Mouse (Mus musculus): ENCODE results near the gene Olfr266.

The Olfr266 gene

GRCm38 (mm10) chr3:106826187-106826586 is at the start of gene Olfr266:
Gene Olfr266 (minus strand): TSS chr3:106826287.
- no peak for DNase-seq (ENCODE audit: low spot score)

DNA sequence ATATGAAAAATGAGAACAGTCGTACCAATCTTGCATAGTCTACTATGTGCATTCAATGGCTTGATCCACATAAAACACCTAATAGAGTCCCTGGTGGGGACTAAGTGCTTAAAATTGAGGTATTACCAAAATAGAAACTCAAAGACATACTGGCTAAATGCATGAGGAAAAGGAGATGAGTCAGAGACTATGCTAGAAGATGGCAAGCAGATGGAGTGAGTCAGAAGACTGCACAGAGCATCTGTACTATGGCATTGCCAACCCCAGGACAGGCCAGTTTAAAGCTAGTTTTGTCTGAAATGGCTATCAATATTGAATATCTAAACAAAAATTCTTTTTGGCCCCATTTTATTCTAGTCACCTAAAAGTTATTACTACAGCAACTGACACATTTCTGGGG is 49.5 kb upstream of the Olfr266 start:
- DNase-seq (ENCODE audit: low spot score), result peak; percentile 5

GRCm38 (mm10) chr3:106872893-106873292 is 46.8 kb upstream of the Olfr266 start:
- no peak for DNase-seq (ENCODE audit: low spot score)

DNA sequence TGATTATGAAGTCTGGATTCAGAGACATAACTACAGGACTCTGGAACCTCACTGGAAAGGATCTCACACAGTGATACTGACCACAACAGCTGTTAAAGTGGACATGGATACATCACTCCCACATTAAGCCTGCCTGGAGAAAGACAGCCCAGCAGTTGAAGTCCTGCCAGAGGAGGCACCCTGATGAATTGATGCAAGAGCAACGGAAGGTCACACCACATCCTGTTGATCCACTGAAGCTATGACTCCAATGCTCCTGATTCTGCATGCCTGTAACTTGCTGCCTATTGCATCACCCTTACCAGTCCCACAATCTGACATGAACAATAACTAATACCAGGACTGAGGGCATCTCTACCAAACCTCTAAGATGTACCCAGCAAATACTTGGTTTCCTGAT is 6.0 kb upstream of the Olfr266 start:
- DNase-seq (ENCODE audit: low spot score), result no peak

DNA sequence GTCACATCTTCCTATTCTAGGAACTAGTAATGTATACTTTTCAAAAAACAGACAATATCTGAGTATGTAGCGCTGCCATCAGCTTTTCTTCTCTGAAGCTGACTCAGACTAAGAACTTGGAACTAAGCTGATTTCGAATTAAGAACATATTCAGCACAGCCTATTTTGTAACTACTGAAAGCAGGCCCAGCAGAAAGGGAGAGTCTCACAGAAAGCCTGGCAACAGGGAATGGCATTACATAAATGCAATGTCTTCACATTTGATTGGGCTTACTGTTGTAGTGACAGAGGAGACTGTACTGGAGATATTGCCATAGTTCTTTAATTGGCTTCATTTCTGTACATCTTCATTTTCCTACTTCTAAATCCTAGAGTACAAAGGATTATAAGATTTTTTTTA is 8.4 kb downstream of the Olfr266 start:
- no peak for DNase-seq (ENCODE audit: low spot score)

DNA sequence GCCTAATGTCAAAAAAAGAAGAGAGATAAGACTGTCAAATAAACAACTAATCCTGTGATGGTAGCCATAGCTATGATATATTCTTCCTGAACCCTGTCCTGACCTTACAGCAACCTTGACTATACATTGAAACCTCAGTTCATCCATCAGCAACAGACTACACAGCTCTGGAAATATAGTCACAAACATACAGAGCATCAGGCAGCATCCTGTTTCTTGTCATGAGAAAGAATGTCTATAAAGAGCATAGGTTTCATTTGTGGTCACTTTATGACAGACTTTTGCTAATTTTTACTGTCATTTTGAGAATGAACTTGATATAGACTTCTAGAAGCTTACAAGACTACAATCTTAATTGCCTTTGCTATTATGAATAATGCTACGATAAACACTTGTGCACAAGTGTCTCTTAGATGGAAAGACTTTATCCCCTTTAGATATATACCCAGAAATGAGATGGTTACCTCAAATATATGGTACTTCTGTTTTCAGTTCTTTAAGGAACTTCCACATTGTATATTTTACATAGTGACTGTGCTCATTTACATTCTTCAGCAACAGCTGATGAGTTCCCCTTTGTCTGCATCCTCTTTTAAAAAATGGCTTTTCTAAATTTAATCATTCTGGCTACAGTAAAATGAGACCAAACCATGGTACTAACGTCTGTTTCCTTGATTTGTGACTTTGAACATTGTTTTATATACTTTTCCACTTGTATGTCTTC is 17.0 kb downstream of the Olfr266 start:
- DNase-seq (ENCODE audit: low spot score), result no peak

GRCm38 (mm10) chr3:106798079-106798478 is 28.0 kb downstream of the Olfr266 start:
- no peak for DNase-seq (ENCODE audit: low spot score)

- DNase-seq (ENCODE audit: low spot score), result peak; percentile 2
Measured at GRCm38 (mm10) chr3:106789930-106790329, 36.2 kb downstream of the Olfr266 start, which contains the start of gene Cd53. Gene Cd53 (minus strand): TSS chr3:106790149.

DNA sequence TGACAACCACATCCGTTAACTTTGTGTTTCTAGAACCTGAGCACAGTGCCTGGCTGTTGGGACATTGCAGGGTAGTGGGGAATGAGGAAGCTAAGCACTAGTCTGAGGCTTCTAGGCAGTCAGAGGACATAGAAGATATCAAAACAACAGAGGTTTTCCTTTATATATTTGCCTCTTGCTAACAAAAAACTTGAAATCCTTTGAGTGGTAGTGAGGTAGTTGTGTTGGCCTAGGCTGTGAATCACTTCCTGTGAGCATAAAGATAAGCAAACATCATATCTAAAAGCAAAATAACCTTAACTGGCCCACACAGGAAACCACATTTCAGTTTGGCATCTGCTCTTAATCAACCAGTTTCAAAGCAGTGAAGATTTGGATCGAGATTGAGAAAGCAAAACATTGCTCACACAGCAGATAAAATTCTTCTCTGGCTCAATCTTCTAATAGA is 37.6 kb downstream of the Olfr266 start:
- DNase-seq (ENCODE audit: low spot score), result no peak

DNA sequence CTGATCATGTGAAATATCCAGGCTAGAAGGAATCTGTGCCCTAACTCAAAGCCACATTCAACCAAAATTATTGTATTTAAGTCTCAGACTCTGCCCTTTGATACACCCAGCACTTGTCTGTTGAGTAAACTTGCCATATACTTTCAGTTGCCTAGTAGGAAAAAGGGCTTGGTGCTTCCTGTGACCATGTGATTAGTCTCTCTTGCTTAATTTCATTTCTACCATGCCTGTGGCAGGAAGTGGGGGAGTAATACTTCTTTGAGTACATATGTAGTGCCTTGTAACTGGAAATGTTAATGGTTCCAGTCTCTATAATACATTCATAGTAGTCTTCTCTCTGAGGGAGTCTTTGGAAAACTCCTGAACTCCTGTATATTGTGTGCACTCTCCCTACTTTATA is 38.1 kb downstream of the Olfr266 start:
- no peak for DNase-seq (ENCODE audit: low spot score)

DNA sequence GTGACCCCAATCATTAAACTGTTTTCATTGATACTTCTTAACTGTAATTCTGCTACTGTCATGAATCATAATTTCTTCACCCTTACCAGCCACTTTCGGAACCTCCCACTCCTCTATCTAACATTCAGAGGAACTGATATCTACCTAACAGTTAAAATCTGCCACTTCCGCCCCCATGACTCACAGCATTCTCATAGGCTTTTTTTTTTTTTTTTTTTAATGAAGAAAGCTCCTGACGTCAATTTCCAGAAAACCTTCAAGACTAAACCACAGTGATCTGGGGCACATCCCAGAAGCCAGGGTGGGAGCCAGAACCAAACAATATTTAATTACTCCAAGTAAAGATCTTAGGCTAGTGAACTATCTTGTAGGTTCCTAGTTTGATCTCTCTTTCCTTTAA is 41.0 kb downstream of the Olfr266 start:
- no peak for DNase-seq (ENCODE audit: low spot score)

DNA sequence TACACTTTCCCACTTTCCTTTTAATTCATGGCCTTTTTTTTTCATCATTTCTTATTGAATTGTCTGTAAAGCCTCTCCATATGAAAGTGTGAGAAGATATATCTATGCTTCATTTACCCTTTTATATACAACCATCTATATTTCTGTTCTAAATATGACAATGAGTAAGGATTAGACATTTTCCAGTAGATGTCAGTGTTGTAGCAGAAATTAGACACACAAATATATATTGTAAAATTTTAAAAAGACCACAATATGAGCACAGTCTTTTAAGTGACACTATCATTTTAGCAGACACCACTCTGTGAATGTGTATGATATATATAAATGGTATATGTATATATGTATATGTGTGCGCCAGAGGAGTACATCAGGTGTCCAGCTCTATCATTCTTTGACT is 54.3 kb downstream of the Olfr266 start:
- no peak for DNase-seq (ENCODE audit: low spot score)
